Mouse (Mus musculus) NIH3T3 (cell line): ENCODE data around the gene Phf23.

Experiments
- DNase-seq: peaks from one replicate; pipeline ENCODE4 v3.0.0-alpha.2; 2012; ENCODE audit warnings: low read depth

Phf23 gene

GRCm38 (mm10) chr11:69970775-69971174, 24.8 kb upstream of the Phf23 start:
- DNase-seq, result no peak

DNA sequence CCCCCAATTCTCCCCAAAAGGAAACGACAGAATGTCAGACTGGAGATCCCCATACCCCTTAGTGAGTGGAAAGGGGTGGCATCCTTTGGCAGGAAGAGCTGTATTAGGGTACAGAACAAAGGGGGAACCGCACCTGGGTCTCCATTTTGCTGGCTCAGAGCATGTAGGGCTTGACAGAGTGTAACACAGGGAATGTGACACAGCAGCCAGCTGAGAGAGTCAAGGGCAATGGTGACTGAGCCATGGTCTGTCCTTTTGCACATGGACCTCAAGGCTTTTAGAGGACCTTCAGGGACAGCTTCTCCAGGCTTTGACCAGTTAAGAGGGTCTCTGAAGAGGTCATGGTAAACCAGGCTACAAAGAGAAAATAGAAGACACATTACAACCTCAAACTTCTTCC, 20.7 kb upstream of the Phf23 start:
- DNase-seq, result no peak

GRCm38 (mm10) chr11:69976271-69976670, 19.3 kb upstream of the Phf23 start:
- DNase-seq, result no peak

DNA sequence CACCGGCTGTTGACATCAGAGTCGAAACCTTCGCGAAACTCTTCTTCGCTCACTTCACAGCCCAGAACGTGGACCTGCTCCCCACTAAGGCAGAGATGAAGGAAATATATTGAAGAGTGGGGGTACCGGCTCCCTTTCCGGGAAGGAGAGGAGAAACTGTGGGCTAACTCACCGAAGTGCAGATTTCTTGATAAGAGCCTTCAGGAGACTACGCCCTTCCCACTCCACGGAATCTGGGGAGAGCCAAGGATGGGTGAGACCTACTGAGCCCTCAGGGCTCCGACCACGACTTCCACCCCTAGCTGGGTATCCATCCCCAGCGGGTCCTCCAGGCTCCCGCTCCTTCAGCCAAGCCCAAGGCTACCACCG, 15.8 kb upstream of the Phf23 start:
- no peak for DNase-seq

- DNase-seq, result peak; percentile 99
These were observed 15.1 kb upstream of the Phf23 start for GRCm38 (mm10) chr11:69980196-69981140.

DNA sequence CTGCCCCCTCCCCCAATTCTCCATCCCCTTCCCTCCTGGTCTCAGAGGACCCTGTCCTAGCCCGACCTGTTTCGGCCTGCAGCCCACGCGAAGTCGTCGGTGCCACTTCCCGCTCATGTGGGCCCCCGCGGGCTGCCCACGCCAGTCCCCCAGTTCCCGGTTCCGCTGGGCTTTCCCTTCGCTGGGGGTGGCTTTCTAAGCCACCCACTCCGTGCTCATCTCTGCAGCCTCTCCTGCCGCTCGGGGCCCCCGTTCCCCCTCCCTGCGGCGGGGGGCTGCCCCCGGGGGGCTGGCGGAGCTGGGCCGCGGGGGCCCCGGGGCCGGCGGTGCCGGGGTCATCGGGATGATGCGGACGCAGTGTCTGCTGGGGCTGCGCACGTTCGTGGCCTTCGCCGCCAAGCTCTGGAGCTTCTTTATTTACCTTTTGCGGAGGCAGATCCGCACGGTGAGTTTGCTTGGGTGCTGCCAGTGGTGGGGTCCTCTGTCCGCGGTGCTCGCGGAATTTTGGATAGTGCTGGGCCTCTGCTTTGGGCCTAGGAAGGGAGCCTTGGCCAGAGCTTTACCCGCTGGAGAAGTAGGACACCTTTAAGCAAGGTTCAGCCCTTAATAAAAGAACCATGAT, 14.3 kb upstream of the Phf23 start, which contains the start of gene Ctdnep1:
Ctdnep1 (plus strand) TSS at position 16 of the 622 bp plus-strand sequence.
- DNase-seq, result peak; percentile 56

DNA sequence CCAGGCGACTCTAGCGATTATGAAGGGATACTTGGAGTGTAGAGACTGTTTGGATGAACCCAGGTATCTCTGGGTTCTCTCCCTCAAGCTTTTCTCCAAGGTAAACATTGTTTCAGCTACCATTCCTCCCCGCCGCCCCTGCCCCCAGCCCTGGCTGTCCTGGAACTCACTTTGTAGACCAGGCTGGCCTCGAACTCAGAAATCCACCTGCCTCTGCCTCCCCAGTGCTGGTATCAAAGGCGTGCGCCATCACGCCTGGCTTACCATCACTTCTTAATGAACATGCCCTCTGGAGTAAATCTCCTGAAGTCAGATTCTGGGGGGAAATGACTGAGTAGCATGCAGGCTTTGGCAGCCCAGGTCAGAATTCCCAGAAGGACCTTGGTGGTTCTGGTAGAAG, 13.4 kb upstream of the Phf23 start, which contains the start of gene Elp5:
Elp5 (minus strand) TSS at position 293 of the 400 bp plus-strand sequence.
- no peak for DNase-seq

DNA sequence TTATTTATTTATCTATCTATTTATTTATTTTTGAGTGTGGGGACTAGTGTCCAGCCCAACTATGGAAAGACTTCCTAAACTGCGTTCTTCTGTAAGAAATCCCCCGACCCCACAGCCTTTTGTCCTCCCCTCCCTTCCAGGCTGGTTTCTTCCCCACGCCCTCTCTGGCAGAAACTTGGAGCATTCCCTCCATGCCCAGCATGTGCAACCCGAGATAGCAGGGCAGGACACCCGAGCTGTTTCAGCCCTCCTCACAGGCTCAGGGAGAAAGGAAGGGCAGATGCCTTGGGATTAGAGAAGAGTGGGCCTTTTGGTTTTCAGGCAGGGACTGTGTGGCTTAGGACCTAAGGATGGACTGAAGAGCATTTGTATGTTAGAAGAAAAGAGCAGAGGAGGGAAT, 12.7 kb upstream of the Phf23 start:
- peak; percentile 38 for DNase-seq

- no peak for DNase-seq
These were observed 12.2 kb upstream of the Phf23 start for GRCm38 (mm10) chr11:69983377-69983776.

GRCm38 (mm10) chr11:69984431-69984830, 11.1 kb upstream of the Phf23 start:
- no peak for DNase-seq

GRCm38 (mm10) chr11:69989949-69990348, 5.6 kb upstream of the Phf23 start:
- no peak for DNase-seq

- peak; percentile 98 for DNase-seq
These were observed 4.5 kb upstream of the Phf23 start, which contains the start of gene Gabarap for GRCm38 (mm10) chr11:69990850-69991691. Gene Gabarap (plus strand): TSS chr11:69991143.

GRCm38 (mm10) chr11:69991711-69992110, 3.9 kb upstream of the Phf23 start:
- DNase-seq, result no peak

- no peak for DNase-seq
These were observed 3.2 kb upstream of the Phf23 start for GRCm38 (mm10) chr11:69992396-69992795.

- no peak for DNase-seq
These were observed 2.6 kb upstream of the Phf23 start for GRCm38 (mm10) chr11:69992932-69993331.

DNA sequence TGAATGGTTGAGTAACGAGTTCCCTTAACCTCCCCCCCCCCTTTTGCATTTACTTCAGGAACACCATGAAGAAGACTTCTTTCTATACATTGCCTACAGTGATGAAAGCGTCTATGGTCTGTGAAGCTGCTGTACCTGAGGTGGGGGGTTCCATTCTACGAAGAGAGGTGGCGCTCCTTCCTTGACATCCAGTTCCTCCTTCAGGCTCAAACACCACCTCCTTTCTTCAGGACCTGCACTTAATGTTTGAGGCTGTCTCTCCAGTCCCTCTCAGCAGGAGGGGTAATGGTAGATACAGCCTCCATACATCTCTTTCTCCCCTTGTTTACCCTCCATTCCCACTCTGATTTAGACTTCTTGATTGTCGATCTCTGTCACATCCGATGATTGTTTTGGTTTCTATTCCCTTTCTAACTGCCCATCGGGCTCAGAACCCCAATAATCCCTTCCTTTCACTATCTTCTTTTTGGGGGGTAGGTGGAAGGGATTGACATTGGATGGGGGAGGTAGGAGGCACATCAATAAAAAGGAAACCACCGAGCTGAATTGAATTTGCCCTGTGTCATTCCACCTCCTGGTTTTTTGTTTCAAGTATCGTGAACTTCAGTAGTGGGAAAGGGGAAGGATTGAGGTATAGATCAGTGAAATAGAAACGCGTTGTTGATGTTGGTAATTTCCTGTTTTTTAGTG, 1.0 kb upstream of the Phf23 start:
- DNase-seq, result no peak

DNA sequence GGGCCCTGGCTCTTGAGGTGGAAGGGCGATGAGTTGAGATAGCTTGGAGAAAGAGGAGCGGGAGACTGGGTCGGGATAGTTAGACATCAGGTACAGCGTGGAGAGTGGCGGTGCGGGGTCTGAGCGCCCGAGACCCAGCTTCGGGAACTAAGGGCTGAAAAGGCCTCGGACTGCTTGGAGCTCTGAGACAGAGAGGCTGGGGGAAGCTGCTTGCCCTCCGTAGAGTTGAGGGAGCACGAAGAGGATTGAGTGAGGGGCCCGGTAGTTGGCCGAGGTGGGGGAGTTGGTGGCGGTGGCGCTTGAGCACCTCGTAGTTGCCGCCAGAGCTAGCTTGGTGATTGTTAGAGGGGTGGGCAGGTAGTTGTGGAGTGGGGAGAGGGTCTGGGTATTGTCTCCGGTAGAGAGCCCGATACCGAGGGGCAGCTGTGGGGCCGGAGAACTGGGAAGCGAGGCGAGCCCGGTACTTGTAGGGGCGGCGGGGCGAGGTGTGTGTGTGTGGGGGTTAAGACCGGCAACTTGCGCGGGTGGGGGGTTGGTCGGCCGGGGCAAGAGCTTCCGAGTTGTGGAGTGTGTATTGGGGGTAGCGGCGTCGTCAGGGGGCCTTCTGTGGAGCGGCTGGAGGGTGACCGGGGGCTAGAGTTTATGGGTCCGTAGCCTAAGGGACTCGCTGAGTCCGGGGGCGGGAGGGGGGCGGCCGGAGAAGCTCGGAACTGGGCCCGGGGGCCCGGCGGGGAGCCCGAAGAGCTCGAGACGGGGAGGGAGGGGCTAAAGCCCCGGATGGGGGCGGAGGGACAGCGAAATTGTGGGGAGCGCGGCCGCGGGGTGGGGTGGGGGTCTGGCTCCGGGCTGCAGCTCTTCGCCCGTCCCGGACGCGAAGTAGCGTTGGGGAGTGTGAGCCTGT, 834 bp downstream of the Phf23 start:
- peak; percentile 78 for DNase-seq

GRCm38 (mm10) chr11:69997070-69997509, 1.5 kb downstream of the Phf23 start:
- peak; percentile 93 for DNase-seq

GRCm38 (mm10) chr11:69998567-69999491, 3.3 kb downstream of the Phf23 start:
- DNase-seq, result no peak
